Mouse (Mus musculus): Measurements from ENCODE around the gene Gpx3. TPM values are rescaled to one million over a fixed set of nuclear protein-coding genes. Genes with fewer than 3 reads are reported as not detected.

Gpx3 gene
- polyA plus RNA-seq, 1 experiment from 2014 or later: 89.8 TPM

DNA sequence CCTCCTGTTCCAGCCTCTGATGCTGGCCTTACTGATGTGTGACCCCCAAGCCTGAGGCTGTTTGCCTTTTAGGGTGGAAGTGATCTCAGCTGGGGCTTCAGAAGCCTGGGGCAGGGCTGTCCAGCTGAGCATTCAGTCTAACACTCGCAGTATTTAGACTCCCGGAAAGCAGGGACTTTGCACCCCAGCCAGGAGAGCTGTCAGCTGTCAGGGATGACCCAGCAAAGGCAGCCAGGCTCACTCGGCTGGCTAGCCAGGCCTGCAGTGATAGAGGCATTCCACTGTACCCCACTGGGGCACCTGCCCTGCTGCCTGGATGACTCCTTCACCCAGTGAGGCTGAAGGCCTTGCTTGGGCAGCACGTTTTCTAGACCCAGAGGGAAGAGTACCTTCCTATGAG, 3.7 kb downstream of the Gpx3 start:
- Histone ChIP-seq H3K36me3 (ENCODE audit: control insufficient read depth, insufficient read depth, low read length) (peaks cover 16% of the 10 kb centered on the region), H3K4me2 (ENCODE audit: low read depth, low read length) (no peak overlapping the region), H3K27ac (replicated peaks; ENCODE audit: low read depth, low read length) (no peak overlapping the region), H3K9ac (ENCODE audit: low read depth, low read length) (no peak overlapping the region), H3K9me3 (ENCODE audit: control insufficient read depth, low read length) (no peaks in the 10 kb centered on the region), H3K4me3 (ENCODE audit: low read depth, low read length) (no peak overlapping the region), H3K4me1 (ENCODE audit: control insufficient read depth, insufficient read depth, low read length) (peaks cover 6% of the 10 kb centered on the region; the same call in 1 of the 2 replicates), H3K27me3 (replicated peaks; ENCODE audit: control insufficient read depth, insufficient read depth, low read length) (no peaks in the 10 kb centered on the region)
- DNase-seq (ENCODE audit: low spot score): no peak
- ATAC-seq (ENCODE audit: low read depth): no peak
- 55% methylated on average over 4 of the region's 4 CpGs for WGBS

DNA sequence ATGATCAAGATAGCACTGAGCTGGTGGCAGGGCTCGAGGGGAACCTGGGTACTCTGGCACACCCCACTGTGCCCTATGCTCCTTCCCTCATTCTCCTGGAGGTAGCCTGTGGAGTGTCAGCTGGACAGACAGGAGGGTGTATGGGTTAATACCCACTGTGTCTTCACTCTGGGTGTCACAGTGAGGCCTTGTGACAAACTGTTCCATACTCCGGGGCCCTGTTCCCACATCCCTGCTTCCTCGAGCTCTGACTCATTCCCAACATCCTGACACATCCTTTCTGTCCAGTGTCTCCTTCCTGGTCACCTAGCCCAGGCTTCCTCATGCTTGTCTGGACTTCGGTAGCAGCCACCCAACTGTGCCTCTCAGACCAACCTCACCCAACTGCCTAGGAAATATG, 4.2 kb downstream of the Gpx3 start:
- Histone ChIP-seq H3K36me3 (ENCODE audit: control insufficient read depth, insufficient read depth, low read length) (peaks cover 22% of the 10 kb centered on the region), H3K4me2 (ENCODE audit: low read depth, low read length) (no peak overlapping the region), H3K9ac (ENCODE audit: low read depth, low read length) (no peak overlapping the region), H3K27me3 (replicated peaks; ENCODE audit: control insufficient read depth, insufficient read depth, low read length) (no peaks in the 10 kb centered on the region), H3K4me1 (ENCODE audit: control insufficient read depth, insufficient read depth, low read length) (peaks cover 6% of the 10 kb centered on the region; the same call in 1 of the 2 replicates), H3K4me3 (ENCODE audit: low read depth, low read length) (no peak overlapping the region), H3K27ac (replicated peaks; ENCODE audit: low read depth, low read length) (no peak overlapping the region), H3K9me3 (ENCODE audit: control insufficient read depth, low read length) (no peaks in the 10 kb centered on the region)
- DNase-seq (ENCODE audit: low spot score): no peak
- 73% methylated on average over 4 of the region's 4 CpGs for WGBS
- no peak for ATAC-seq (ENCODE audit: low read depth)

DNA sequence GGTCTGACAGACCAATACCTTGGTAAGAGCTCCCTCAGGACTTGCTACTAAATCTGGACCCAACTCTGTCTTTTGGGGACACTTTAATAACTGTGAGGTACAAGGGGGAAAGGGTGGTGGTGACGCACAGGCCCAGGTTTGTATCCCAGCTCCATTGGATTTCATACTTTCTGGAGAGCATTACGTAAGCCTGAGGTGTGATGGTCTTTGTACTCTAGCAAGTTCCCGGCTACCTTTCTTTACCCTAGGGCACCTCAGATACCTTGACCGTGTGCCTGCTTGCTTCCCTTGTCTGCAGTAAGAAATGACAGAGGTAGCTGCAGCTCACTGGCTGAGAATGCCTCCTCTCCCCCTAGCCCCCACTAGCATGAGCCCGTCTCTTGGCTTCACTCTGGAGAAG, 5.0 kb downstream of the Gpx3 start:
- WGBS: 79% methylated on average over 5 of the region's 5 CpGs
- Histone ChIP-seq H3K27ac (replicated peaks; ENCODE audit: low read depth, low read length) (no peak overlapping the region), H3K4me1 (ENCODE audit: control insufficient read depth, insufficient read depth, low read length) (peaks cover 6% of the 10 kb centered on the region; the same call in 1 of the 2 replicates)

DNA sequence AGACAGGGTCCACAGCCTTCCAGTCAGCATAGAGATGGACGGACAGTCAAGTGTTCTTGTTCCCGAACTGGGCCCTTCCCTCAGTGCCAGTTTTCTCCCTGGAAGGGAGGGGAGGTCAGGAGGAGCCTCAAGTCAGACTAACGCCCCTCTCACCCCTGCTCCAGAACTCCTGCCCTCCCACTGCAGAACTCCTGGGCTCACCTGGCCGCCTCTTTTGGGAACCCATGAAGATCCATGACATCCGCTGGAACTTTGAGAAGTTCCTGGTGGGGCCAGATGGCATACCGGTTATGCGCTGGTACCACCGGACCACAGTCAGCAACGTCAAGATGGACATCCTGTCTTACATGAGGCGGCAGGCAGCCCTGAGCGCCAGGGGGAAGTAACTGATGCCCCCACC, 7.0 kb downstream of the Gpx3 start:
- H3K9ac ChIP-seq (ENCODE audit: low read depth, low read length): no peak overlapping the region
- no peak overlapping the region for H3K27ac ChIP-seq (replicated peaks; ENCODE audit: low read depth, low read length)
- ATAC-seq (ENCODE audit: low read depth) (no peak), DNase-seq (ENCODE audit: low spot score) (no peak)
- no peaks in the 10 kb centered on the region for H3K9me3 ChIP-seq (ENCODE audit: control insufficient read depth, low read length)
- no peak overlapping the region for H3K4me2 ChIP-seq (ENCODE audit: low read depth, low read length)
- H3K27me3 ChIP-seq (replicated peaks; ENCODE audit: control insufficient read depth, insufficient read depth, low read length): no peaks in the 10 kb centered on the region
- 92% methylated on average over 8 of the region's 11 CpGs for WGBS
- H3K36me3 ChIP-seq (ENCODE audit: control insufficient read depth, insufficient read depth, low read length): peaks cover 41% of the 10 kb centered on the region
- H3K4me3 ChIP-seq (ENCODE audit: low read depth, low read length): no peak overlapping the region
- no peaks in the 10 kb centered on the region for H3K4me1 ChIP-seq (ENCODE audit: control insufficient read depth, insufficient read depth, low read length)

More for the DNA sequence above, 5.0 kb downstream of the Gpx3 start:
- H3K4me3 ChIP-seq (ENCODE audit: low read depth, low read length): no peak overlapping the region
- ATAC-seq (ENCODE audit: low read depth): no peak
- no peaks in the 10 kb centered on the region for H3K9me3 ChIP-seq (ENCODE audit: control insufficient read depth, low read length)
- peaks cover 30% of the 10 kb centered on the region for H3K36me3 ChIP-seq (ENCODE audit: control insufficient read depth, insufficient read depth, low read length)
- no peak overlapping the region for H3K4me2 ChIP-seq (ENCODE audit: low read depth, low read length)
- H3K27me3 ChIP-seq (replicated peaks; ENCODE audit: control insufficient read depth, insufficient read depth, low read length): no peaks in the 10 kb centered on the region
- H3K9ac ChIP-seq (ENCODE audit: low read depth, low read length): no peak overlapping the region
- DNase-seq (ENCODE audit: low spot score): no peak

DNA sequence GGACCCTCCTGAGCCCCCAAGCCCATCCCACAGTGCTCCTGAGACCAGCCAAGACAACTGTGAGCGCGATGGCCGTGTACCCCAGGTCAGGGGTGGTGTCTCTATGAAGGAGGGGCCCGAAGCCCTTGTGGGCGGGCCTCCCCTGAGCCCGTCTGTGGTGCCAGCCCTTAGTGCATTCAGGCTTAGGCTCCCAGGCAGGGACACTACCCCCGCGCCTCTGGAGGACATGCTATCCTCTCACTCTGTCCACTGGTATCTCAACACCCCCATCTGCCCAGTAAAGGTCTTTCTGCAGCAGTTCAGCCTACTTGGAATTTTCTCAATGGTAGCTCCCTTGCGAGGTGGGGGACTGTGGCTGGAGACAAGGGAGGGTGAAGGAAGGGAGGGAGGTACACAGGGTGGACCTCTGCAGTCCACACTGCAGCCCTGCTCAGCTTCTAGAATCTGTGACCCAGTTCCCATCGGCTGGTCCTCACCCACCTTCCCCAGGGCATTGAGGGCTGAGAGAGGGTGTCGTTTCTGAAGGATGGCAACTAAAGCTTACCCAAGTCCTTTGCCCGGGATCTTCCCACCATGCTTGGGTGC, 7.9 kb downstream of the Gpx3 start:
- Histone ChIP-seq H3K4me2 (ENCODE audit: low read depth, low read length) (no peak overlapping the region), H3K4me3 (ENCODE audit: low read depth, low read length) (no peak overlapping the region), H3K4me1 (ENCODE audit: control insufficient read depth, insufficient read depth, low read length) (no peaks in the 10 kb centered on the region), H3K9ac (ENCODE audit: low read depth, low read length) (no peak overlapping the region), H3K9me3 (ENCODE audit: control insufficient read depth, low read length) (no peaks in the 10 kb centered on the region), H3K27ac (replicated peaks; ENCODE audit: low read depth, low read length) (no peak overlapping the region), H3K27me3 (replicated peaks; ENCODE audit: control insufficient read depth, insufficient read depth, low read length) (no peaks in the 10 kb centered on the region), H3K36me3 (ENCODE audit: control insufficient read depth, insufficient read depth, low read length) (peaks cover 50% of the 10 kb centered on the region)
- WGBS: 89% methylated on average over 12 of the region's 12 CpGs
- no peak for ATAC-seq (ENCODE audit: low read depth)
- DNase-seq (ENCODE audit: low spot score): no peak

DNA sequence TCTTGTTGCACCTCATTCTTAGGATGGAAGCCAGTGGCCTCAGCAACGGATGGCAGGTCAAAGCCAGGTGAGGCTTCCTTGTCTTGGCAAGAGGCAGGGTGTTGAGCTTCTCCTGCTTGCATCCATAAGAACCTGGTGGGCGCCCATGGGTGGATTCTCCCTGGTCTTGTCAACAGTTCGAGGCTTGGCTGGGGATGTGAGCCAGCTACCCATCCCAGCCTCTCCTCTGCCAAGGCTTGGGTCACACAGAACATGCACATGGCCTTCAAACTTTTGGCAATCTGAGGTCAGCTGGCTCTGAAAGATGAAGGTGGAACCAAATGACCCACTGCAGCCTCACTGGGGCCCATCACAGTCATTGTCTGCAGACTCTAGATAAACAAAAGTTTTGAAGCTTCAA, 8.9 kb downstream of the Gpx3 start:
- WGBS: 98% methylated on average over 3 of the region's 3 CpGs
- Histone ChIP-seq H3K9me3 (ENCODE audit: control insufficient read depth, low read length) (no peaks in the 10 kb centered on the region), H3K9ac (ENCODE audit: low read depth, low read length) (no peak overlapping the region), H3K4me2 (ENCODE audit: low read depth, low read length) (no peak overlapping the region), H3K36me3 (ENCODE audit: control insufficient read depth, insufficient read depth, low read length) (peaks cover 61% of the 10 kb centered on the region), H3K27ac (replicated peaks; ENCODE audit: low read depth, low read length) (no peak overlapping the region), H3K27me3 (replicated peaks; ENCODE audit: control insufficient read depth, insufficient read depth, low read length) (no peaks in the 10 kb centered on the region), H3K4me3 (ENCODE audit: low read depth, low read length) (no peak overlapping the region), H3K4me1 (ENCODE audit: control insufficient read depth, insufficient read depth, low read length) (no peaks in the 10 kb centered on the region)
- no peak for ATAC-seq (ENCODE audit: low read depth)
- no peak for DNase-seq (ENCODE audit: low spot score)

DNA sequence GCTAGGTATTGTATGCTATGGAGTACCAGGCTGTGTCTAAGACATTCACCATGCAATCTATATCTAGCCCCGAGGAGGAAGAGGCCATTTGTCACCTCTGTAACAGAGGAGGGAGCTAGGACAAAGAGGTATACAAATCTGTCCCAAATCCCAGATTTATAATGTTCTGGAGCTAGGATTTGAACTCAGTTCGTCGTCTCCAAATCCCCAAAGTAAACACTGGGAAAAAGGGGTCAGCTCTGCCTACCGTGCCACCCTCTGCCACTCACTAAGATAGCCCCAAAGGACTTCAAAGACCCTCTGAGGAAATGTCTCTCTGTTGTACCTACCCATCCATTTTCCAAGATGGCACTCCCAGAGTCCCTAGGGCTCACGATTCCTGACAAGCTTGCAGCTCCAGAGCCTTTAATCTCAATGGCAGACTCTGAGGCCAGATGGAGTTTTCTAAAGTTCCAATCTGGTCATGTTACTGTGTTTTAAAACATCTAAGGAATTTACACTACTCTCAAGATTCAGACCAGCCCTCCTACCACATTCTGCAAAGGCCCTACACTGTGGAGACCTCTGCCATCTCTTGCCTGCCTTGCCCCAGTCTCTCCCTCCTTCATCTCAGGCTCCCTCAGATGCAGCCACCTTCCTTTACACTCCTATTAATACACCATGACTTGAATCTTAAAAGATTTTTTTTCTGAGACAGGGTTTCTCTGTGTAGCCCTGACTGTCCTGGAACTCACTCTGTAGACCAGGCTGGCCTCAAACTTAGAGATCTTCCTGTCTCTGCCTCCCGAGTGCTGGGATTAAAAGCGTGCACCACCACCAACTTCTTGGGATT, 9.6 kb downstream of the Gpx3 start:
- Histone ChIP-seq H3K27me3 (replicated peaks; ENCODE audit: control insufficient read depth, insufficient read depth, low read length) (no peaks in the 10 kb centered on the region), H3K4me1 (ENCODE audit: control insufficient read depth, insufficient read depth, low read length) (no peaks in the 10 kb centered on the region), H3K4me3 (ENCODE audit: low read depth, low read length) (no peak overlapping the region), H3K9me3 (ENCODE audit: control insufficient read depth, low read length) (no peaks in the 10 kb centered on the region), H3K27ac (replicated peaks; ENCODE audit: low read depth, low read length) (no peak overlapping the region), H3K36me3 (ENCODE audit: control insufficient read depth, insufficient read depth, low read length) (peaks cover 67% of the 10 kb centered on the region), H3K4me2 (ENCODE audit: low read depth, low read length) (no peak overlapping the region), H3K9ac (ENCODE audit: low read depth, low read length) (no peak overlapping the region)
- DNase-seq (ENCODE audit: low spot score) (no peak), ATAC-seq (ENCODE audit: low read depth) (no peak)
- 88% methylated on average over 7 of the region's 7 CpGs for WGBS

DNA sequence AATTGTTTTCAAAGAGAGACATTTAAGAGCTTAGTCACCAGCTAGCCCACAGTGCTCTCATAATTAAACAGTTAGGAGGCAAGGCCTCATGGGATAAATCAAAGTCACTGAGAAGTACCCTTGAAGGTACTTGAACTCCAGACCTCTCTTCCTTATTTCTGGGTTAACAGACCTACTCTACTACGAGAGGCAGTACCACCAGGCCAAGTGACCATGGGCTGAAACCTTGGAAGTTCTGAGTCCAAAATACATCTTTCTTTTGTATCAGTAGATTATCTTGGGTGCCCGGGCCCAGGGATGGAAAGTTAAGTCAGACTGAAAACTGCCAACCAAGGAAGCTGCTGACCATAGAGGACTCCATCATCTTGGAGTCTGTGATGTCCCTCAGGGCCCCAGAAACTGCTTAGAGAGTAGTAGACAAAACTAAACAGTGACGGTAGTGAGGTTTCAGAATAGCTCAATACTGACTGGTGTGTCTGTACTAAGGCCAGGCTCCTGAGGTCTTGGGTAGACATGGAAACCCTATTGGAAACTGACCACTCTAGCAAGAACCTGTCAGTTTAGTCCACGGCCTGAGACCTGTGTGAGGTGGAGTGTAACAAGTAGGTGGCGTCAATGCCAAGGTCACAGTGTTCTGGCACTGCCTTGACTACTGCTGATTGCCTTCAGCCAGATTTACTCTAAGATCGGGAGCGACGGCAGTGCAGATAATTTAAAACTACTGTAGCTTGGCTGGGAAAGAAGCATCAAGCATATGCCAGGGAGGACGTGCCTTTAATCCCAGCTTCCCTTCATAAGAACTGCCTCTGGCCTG, 10.5 kb downstream of the Gpx3 start:
- Histone ChIP-seq H3K9ac (ENCODE audit: low read depth, low read length) (no peak overlapping the region), H3K36me3 (ENCODE audit: control insufficient read depth, insufficient read depth, low read length) (peaks cover 75% of the 10 kb centered on the region), H3K4me3 (ENCODE audit: low read depth, low read length) (no peak overlapping the region), H3K4me1 (ENCODE audit: control insufficient read depth, insufficient read depth, low read length) (no peaks in the 10 kb centered on the region), H3K4me2 (ENCODE audit: low read depth, low read length) (no peak overlapping the region), H3K27me3 (replicated peaks; ENCODE audit: control insufficient read depth, insufficient read depth, low read length) (no peaks in the 10 kb centered on the region), H3K27ac (replicated peaks; ENCODE audit: low read depth, low read length) (no peak overlapping the region), H3K9me3 (ENCODE audit: control insufficient read depth, low read length) (no peaks in the 10 kb centered on the region)
- DNase-seq (ENCODE audit: low spot score) (no peak), ATAC-seq (ENCODE audit: low read depth) (no peak)
- 87% methylated on average over 9 of the region's 9 CpGs for WGBS

Data from embryonic facial prominence, embryonic 14.5 days (tissue).